Mouse (Mus musculus) mature B cell (primary cell): ENCODE results near the gene Zfp811.
"Not testable (repeated sequence)": the region's sequence is repeated elsewhere in the genome, so short reads cannot be mapped to it uniquely, and the experiment has no call there.

Experiments
- in situ Hi-C: fragments of 300-500 bp; cut with MboI; formaldehyde crosslinking; loops from 2 replicates; pipeline ENCODE4 v1.14.3; 2019

Gene Zfp811

DNA sequence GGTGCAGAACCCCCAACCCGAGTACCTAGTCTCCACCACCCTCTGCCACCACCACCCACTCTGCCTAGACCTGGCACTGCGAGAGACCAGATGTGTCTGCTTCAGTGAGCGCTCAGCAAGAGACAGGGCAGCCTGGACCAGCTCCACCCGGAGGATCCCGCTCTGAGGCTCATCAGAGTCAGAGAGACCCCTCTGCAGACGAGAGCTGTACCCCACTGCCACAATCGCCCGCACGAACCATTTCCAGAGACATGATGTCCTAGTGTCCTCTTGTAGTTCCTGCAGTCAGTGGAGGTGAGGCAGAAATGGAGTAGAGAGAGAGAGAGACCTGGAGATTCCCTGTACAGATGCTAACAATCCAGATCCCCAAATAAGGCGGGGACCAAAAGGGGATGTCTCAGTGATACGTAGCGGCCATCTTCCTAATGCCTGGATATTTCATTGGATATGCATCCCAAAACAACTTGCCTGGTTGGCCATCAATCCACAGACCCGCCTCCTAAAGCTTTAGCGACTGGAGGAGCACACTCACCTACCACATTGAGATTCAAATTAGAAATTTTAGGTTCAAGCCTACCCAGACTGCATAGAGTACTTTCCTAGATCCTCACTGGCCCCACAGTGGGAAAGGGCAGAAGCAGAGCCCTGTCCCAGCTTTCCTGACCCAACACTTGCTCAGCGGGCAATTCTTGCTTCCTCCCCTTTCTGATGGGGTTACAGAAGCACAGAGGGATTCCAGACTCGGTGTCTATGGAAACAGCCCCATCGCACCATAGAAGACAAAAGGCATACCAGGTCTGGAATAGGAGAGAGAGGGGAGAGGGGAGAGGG is at the start of gene Zfp811:
Gene Zfp811, minus strand, starts transcription at position 388 of the 831 bp plus-strand sequence.
- in situ Hi-C loops: no loop called here

DNA sequence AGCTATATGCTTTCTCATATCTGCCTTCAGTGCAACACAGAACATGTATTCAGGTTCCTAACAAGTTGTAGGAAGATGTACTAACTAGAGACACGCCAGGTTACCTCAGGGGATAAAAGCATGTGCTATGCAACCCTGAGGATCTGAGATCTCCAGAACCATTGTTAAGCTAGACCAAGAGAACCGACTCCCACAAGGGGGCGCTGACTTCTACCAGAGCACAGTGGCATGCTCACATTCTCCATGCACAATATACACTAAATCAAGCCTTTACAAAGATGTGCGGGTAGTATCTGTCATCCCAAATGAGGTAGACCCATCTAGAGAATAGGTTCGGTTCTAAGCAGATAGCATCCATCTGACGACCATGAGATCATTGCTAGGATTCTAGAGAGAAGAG is 47.0 kb upstream of the Zfp811 start:
- in situ Hi-C loops: not testable (repeated sequence)

DNA sequence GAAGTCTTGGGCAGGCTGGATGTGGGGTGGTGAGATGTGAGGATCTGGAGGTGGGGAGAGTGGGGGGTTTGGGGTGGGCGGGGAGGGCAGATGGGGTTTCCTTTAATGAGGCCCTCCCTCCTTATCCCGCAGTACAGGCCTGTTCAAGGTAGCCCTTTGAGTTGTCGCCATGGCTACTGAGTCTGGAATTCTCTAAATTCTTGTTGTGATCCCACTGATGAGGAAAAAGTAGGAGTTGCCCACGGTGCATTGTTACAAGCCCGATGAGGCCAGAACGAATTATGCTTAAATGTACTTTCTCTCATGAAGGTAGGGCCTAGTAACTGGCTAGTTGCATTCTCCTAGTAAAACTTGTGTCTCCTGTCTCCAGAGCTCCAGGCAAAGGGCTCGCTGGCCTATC is 41.9 kb upstream of the Zfp811 start:
- in situ Hi-C loops: no loop called here

DNA sequence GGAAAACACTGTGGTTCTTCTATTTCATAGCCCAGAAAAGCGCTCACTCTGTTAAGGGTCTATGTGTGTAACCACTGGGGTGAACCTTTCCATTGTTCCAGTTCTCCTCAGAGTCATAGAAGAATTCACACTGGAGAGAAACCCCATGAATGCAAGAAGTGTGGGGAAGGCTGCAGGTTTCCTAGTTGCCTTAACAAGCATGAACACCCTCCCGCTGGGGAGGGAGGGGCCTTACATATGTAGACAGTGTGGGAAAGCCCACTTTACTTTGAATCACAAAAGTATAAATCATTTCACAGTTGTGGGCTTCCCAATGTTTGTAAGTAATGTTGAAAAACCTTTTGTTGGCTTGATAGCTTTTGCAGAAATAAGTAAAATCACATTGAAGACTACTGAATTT is 31.7 kb upstream of the Zfp811 start:
- in situ Hi-C loops: no loop called here

DNA sequence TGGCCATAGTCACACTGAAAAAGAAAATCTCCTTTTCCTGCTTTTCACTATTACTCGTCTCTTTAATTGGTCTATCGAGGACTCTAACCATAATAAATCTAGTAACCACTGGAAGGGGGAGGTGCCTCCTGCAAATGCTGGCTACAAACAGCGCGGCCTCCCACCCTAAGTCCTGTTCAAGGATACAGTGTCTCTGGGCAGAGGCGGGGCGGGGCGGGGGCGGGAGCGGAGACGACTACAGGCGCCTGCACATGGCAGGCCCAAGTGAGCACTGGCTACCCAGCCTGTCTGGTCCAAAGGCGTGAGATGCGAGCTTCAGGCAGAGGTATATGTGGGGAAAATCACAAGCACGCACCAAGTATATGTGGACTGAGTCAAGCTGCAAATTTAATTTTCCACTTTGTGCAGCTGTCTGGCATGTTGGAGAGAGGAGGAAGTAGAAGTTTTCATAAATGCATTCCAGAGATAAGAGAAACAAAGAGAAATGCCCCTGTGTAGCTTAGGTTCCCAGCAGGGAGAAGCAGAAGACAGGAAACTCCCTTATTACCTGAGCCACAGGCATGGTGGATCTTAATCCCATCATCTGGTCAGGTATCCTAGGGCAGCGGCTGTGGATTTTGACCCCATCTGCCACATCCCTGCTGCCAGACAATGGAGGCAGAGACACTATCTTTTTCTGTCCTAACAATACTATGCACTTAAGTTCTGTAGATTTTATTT is 29.5 kb upstream of the Zfp811 start:
- in situ Hi-C loops: no loop called here

DNA sequence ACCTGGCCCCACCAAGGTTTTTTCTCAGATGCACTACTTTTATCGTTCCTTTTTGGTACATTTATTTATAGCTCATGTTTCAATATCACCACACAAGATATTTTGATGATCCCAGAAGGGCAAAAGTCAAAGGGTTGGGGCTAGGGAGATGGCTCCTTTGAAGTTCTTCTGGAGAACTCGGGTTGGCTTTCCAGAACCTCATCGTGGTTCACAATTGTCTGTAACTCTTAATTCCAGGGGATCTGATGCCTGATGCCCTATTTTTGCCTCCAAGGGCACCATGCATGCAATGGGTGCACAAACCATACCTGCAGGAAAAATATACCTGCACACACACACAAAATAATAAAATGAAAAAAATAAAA is 20.7 kb upstream of the Zfp811 start:
- in situ Hi-C loops: no loop called here

DNA sequence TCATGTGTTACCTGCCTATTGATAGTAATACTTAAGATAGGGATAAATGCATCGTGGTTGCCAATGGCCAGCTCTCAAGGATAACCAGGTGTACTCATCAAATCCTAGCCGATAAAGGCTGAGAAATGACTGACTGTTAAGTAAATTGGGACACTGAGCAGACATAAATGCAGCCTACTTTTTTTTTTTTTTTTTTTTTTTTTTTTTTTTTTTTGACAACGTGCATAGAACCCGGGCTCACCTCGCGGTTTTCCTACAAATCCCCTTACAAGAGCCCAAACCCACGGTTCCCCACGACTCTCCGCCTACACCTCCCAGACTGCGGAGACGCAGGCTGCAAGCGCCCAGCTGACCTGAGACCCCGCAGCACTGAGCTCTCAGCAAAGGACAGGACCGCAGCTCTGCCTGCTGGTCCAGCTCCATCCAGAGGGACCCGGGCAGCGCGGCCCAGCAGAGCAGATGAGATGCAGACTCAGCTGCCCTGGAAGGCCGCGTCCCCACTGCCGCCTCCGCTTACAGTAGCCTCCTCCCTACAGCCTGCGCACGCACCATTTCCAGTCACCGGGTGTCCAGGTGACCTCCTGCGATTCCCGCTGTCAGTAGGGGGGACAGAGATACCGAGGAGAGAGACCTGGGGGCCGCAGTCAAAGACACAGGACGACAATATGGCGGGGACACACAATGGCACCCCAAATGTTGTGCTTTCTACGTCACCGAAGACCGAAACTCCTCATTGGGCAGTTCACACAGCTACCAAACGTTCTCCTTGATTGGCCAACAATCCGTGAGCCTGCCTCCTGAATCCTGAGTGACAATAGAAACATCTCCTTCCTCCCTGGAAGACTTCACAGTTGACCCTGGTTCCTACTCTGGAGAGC is 20.0 kb upstream of the Zfp811 start, which contains the start of gene Zfp799:
Gene Zfp799, minus strand, starts transcription at position 722 of the 878 bp plus-strand sequence.
- in situ Hi-C loops: no loop called here

DNA sequence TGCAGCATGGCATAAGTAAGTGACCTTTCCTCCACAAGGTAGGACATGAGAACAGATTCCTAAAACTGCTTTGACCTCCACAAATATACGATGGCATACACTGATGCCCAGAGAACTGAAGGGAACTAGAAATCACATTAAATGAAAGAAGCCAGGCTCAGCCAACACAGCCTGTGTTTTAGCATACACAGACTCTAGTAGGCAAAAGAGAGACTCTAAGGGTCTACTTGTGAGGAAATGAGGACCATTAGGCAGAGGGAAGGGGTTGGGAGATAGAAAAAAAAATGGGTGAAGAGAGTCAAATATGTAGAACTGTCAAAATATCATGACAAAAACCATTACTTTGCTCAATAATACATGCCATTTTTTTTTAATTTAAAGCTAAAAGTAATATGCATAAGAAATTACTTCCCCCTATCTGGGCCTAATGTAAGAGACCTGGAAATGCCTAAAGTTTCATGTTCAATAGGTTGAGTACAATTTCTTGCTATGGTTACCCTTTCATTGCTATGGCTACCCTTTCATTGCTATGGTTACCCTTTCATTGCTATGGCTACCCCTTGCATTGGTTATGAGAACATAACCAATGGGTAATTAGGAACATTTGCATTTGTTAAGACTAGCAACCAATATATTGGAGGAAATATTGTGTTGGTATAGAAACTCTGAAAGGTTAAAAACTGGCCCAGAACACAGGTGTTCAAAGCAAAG is 6.5 kb upstream of the Zfp811 start:
- in situ Hi-C loops: no loop called here

DNA sequence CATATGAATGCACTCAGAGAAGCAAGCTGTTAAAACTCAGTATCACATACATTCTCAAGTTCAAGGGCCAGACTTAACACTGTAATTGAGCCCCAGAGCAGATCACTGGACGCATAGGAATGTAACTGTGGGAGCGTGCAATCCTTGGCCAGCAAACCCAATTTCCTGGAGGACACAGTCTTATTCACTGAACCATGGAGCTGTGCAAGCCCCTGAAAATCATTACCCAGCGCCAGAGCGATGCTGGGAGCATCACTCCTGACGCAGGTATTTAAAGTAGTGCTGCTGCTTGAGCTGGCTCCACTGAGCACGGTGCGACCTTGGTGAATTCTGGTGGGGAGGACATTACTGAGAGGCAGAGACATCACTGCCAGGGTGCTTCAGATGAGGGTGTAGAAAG is 4.4 kb upstream of the Zfp811 start:
- in situ Hi-C loops: no loop called here

DNA sequence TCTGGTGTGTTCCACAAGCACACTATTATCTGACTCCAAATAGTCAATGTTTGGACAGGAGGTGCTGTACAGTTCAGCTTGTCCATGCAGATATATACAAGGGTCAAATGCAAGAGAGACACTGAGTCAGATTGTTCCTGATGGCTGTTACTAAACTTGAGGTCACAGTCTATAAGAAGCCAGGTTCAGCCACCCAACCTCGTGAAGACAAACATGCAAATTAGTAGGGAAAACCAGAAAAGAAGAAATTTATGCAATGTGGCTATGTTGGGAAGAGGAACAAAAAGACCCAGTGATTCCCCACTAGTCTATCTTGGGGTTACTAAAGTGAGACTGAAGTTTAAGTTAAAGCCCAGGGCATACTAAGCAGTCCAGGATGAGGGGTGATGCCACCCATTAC is 917 bp upstream of the Zfp811 start:
- in situ Hi-C loops: no loop called here

DNA sequence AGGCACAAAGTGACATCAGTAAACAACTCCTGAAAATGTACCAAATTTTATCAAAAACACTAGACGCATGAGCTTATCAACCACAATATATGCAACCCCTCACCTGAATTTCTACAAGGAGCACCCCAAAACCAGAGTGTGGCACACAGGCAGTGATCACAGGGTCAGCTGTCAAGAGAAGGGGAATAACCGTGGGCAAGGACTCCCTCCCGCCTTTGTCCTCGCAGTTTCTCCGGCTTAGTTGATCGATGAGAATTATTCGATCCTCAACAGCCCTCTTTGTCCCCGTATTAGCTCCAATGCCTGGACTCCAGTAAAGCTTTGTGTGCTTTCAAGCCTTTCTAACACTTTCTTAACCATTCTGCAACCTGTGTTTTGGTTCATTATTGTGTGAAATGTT is 810 bp downstream of the Zfp811 start:
- in situ Hi-C loops: no loop called here

DNA sequence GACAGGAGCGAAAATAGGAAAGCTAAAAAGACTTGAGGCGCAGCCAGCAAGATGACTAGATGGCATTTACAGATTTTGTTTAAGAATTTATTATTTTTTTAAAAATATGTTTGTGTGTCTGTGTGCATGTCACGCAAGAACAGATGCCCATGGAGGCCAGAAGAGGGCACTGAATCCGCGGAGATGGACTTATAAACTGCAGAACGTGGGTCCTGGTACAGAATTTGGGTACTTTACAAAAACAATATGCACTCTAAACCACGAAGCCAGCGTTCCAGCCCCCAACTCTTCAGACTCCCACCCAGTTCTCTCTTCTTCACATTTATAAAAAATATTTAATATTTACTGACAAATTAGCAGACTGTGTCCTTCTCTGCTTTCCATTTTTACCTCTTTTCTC is 20.5 kb downstream of the Zfp811 start:
- in situ Hi-C loops: no loop called here

DNA sequence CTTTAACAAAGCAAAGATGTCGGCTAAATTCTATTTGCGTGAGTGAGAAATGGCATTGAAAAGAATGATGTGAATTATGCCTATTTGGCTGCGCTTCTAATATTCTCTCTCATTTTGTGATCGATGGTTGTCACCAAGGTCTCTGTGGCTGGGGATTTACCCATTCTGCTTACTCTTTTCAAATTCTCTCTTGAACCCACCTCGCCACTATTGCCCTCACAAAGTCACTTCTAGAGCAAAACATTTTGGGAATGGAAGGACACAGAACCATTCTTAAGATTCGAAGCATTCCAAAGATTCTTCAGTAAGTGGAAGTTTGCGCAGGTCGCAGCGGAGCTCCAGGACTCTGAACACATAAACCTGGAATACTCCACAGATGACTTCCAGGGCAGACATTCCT is 21.2 kb downstream of the Zfp811 start:
- in situ Hi-C loops: no loop called here

DNA sequence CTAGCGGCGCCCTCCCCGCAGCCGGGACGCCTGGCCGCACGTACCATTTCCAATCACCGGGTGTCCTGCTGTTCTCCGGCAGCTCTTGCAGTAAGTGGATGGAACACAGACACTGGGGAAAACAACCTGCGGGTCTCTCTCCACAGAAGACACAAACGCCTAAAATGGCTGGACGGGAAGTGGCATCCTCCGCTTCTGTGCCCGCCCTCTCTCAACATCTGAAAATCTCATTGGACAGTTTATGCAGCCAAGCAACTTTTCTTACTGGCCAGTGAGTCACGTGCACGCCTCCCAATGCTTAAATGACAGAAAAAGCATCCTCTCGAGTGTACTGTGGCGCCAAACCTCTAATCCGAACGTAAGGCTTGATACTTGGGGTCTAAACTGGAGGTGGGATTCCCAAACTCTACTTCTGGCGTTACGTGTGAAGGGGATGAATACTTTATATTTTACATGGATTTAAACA is 21.6 kb downstream of the Zfp811 start, which contains the start of gene Zfp871:
Gene Zfp871, minus strand, starts transcription at position 194 of the 466 bp plus-strand sequence.
- in situ Hi-C loops: no loop called here

DNA sequence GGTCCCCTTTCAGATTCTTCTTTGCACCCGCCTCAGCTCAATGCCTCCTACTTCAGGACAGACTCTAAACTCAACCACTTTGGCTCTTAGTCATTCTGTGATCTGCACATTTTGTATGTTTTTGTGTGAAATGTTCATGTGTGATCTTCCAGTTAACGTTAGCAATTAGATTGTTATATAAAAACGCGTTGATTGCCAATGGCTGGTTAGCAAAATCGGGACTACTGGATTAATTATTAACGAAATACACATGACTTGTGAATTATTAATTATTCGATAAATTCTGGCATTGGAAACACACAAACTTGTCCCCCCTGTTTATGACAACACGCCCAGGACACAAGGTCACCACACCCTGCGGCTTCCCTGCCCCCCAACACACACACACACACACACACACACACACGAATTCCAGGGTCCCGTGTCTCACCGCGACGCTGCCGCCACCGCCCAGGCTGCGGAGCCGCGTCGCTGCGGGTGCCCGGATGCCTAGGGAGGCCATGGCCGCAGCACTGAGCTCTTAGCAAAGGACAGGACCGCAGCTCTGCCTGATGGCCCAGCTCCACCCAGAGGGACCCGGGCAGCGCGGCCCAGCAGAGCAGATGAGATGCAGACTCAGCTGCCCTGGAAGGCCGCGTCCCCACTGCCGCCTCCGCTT is 22.2 kb downstream of the Zfp811 start:
- in situ Hi-C loops: no loop called here

DNA sequence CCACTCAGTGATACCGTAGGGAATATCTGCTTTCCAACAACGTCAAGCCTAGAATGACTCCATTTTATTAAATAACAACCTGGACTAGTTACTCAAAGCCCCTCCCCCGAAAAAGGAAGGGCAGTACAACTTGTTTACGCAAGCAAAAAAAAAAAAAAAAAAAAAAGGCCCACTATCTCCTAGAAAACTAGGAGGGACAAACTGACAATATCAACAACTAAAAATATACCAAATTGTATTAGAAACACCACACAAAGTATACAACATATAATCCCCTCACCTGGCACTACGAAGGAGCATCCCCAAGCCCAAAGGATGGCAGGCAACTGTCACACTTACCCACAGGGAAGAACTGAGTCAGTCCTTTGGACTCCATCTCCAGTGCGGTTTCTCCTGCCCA is 22.8 kb downstream of the Zfp811 start:
- in situ Hi-C loops: no loop called here

DNA sequence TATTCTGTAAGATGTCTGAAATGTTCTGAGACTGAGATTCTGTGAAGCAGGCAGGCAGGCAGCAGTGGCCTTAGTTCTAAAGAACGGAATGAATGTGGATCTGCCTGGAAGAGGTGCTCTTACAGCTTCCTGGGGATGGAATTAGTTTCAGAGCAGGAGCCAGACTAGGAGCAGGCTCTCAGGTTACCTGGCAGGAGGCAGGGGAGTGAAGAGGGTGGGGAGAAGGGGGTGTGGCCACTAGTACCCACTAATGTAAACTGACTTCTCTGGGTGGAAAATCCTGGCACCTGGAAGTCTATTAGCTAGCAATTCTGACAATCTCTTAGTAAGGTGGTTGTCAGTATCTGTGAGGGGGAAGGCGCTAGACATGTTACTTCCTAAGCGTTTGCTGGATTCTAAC is 24.1 kb downstream of the Zfp811 start:
- in situ Hi-C loops: no loop called here

DNA sequence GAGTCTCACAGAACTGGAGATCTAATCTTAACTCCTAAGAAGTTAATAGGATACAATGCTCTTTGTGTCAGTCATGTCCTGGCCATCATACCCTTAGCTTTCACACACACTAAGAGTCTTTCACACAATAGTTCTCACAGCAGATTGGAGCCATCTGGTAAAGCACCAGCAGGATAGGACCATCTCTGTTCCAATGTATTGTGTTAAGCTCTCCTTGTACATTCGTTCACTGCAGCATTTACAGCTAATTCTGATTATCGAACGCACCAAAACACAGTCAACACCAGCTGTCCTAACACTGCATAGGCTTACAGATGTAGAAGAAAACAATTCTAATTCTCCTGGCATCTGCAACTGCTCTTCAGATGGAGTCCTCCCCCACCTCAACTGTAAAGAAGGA is 32.2 kb downstream of the Zfp811 start:
- in situ Hi-C loops: no loop called here

DNA sequence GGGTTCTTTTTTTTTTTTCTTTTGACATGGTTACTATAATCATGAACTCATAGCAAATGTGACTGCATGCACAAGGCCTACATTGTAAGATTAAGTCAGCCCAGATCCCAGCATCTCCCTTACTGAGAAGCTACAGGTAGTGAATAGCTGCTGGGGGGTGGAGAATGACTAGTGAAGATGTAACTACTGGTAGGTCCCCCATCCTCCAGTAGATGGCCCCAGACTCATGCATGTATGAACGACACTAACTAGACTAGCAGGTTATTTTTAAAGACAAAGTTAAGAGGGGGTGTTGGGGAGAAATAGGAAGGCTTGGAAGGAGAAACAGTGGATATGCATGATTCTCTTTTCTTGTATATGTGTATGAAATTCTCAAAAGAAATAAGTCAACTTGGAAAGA is 38.5 kb downstream of the Zfp811 start:
- in situ Hi-C loops: no loop called here

DNA sequence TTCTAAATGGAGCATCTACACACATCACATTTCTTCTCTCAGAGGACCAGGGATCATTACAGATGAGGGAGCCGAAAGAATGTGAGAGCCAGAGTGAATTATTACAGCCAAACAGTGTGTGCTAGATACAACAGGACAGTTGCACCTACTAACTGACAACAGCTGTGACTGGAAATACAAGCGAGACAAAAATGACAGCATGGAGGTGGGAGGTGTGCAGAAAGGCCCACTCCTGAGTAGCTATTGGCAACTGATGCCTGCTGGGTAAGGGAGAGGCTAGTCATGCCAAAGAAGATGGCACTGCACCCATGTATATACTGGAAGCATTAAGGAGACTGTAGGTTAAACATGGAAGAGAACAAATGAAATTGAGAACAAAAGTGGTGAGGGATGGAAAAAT is 43.3 kb downstream of the Zfp811 start:
- in situ Hi-C loops: no loop called here

DNA sequence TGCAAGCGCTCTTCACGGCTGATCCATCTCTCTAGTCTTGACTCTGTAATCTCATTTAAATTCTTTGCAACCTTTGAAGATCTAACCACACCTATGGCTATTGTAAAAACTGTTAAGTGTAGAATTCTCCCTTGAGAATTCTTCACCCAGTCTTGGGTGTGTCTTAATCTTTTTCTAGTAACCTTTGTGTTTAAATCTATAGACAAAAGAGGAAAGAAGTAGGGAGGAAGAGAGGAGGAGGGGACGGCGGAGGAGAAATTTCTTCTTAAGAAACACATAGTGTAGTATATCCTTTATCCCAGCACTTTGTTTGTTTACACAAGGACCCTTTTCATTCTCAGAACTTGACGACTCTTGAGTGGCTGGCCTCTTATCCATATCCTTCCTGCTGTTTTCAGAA is 52.4 kb downstream of the Zfp811 start:
- in situ Hi-C loops: no loop called here
